Mouse (Mus musculus) spleen, adult 2 months (tissue): ENCODE measurements at regions not wholly inside any gene's neighbourhood (a gene's known extent, or its start where the extent isn't known, plus 50 kb on each side); places are given as distances from the start of the nearest gene placed in this dataset.

Source experiments
- CTCF ChIP-seq: fragments of 200-500 bp; IDR thresholded peaks from 2 replicates; pipeline ENCODE4 v1.5.1; 2011; ENCODE audit warnings: mild to moderate bottlenecking, inconsistent platforms; ENCODE audit not compliant: insufficient read depth, insufficient read length, insufficient replicate concordance; ENCODE audit errors: extremely low read depth
- POLR2A ChIP-seq: fragments of 200-500 bp; IDR thresholded peaks from 2 replicates; pipeline ENCODE4 v1.6.1; 2011; ENCODE audit warnings: low read depth, low read length, inconsistent platforms

DNA sequence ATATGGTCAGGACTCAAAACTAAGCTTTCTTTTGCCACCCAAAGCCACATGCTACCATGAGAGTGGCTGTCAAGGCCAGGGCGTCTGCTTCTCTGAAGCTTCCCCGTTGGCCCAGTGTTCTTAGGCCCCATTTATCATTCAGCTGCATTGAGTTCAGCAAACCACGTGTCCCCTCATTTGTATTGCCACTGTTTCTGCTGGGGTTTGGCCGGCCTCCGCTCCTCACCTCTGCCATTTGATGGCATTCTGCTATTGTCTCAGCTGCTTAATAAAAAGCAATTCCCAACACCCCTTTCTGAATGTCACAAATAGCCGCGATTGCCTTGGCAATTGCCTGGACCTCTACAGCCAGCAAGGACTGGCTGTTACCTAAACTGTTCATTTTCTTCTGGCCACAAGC is 108.4 kb upstream of the Tdrd3 start:
- TF ChIP-seq CTCF (no peak), POLR2A (no peak)
